Mouse (Mus musculus) cerebellum, adult 2 months (tissue): ENCODE measurements around the gene Gm14226.

Experiments
- CTCF ChIP-seq: fragments of 200-500 bp; IDR thresholded peaks from 2 replicates; pipeline ENCODE4 v1.5.1; 2011; ENCODE audit warnings: low read depth, mild to moderate bottlenecking, control low read depth, low read length, moderate library complexity, borderline replicate concordance; ENCODE audit not compliant: insufficient read depth
- POLR2A ChIP-seq: fragments of 200-500 bp; IDR thresholded peaks from 2 replicates; pipeline ENCODE4 v1.6.1; 2011; ENCODE audit warnings: low read length, control low read depth, borderline replicate concordance; ENCODE audit not compliant: insufficient read depth

DNA sequence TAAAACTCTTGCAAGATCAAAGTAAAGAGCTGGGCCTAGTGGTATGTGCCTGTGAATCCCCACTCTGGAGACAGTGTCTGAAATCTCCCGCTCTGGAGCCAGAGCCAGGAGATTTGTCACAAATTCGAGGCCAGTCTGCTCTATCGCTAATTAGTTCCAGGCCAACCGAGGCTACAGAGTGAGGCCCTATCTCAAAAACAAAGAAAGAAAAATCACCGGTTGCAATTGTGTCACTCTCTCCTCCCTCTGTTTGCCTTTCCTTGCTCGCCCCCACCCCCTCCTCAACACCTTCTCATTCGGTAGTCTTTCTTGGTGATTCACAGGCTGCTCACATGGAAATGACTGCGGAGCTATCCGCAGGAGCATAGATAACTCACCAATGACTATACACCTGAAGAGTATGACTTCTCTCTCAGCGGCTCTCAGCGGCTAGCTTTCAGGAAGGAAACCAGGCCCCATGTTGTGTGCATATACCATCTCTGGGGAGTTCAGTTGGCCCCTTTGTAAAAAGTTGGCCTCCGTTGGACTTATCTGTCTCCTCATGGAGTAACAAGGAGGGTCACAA, 56.8 kb downstream of the Gm14226 start:
- TF ChIP-seq CTCF (no peak), POLR2A (no peak)
